Mouse (Mus musculus): ENCODE measurements around the gene 7420426K07Rik. TPM values are rescaled to one million over a fixed set of nuclear protein-coding genes. Genes with fewer than 3 reads are reported as not detected.

Gene 7420426K07Rik
- polyA plus RNA-seq, 1 experiment from 2014 or later, result not detected

DNA sequence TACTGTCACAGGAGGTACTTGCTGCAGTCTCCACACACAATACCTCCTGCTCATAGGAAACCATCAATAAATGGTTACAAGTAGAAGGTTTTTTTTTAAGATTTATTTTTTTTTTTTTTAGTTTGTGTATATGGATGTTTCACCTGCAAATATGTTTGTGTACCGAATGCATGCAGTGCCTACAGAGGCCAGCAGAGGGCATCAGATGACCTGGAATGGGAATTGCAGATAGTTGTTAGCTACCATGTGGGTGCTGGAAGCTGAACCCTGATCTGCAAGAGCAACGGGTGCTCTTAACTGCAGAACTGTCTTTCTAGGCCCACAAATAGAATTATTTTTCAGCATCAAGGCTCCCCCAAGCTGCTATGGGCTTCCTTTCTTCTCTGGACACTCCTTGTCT, 26.6 kb downstream of the 7420426K07Rik start:
- Histone ChIP-seq H3K9ac (ENCODE audit: low read depth, low read length) (no peak overlapping the region), H3K4me2 (no peak overlapping the region), H3K4me1 (replicated peaks; ENCODE audit: control insufficient read depth, insufficient read depth, low read length) (no peaks in the 10 kb centered on the region), H3K9me3 (ENCODE audit: control insufficient read depth, low read length) (no peaks in the 10 kb centered on the region), H3K27ac (ENCODE audit: low read depth, low read length) (no peak overlapping the region), H3K27me3 (replicated peaks; ENCODE audit: control insufficient read depth, insufficient read depth, low read length) (no peaks in the 10 kb centered on the region), H3K36me3 (ENCODE audit: control insufficient read depth, insufficient read depth, low read length) (no peaks in the 10 kb centered on the region), H3K4me3 (ENCODE audit: low read depth, low read length) (no peak overlapping the region)
- no peak for DNase-seq (ENCODE audit: low spot score)
- 75% methylated on average over 2 of the region's 2 CpGs for WGBS
- ATAC-seq (replicated peaks; ENCODE audit: low FRiP score), result no peak

DNA sequence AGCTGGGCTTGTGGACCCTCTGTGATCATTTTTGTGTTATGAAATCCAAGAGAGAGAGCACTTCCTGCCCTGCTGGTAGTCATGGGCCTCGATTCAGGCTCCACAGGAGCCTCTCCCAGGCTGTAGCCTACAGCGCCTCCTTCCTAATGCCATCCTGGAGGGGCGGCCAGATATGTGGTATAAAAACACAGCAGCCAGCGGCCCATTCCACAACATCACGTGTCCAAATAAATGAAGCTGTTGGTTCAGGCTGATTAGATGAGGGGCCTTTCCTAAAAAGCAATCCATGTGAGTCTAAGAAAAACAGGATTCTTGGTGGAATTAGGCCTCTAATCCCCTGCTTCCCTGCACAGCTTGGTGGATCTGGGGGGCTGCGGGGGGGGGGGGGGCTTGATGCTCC, 30.0 kb downstream of the 7420426K07Rik start:
- Histone ChIP-seq H3K27ac (ENCODE audit: low read depth, low read length) (no peak overlapping the region), H3K27me3 (replicated peaks; ENCODE audit: control insufficient read depth, insufficient read depth, low read length) (peaks cover 3% of the 10 kb centered on the region), H3K4me2 (no peak overlapping the region), H3K9ac (ENCODE audit: low read depth, low read length) (no peak overlapping the region), H3K36me3 (ENCODE audit: control insufficient read depth, insufficient read depth, low read length) (no peaks in the 10 kb centered on the region), H3K9me3 (ENCODE audit: control insufficient read depth, low read length) (no peaks in the 10 kb centered on the region), H3K4me1 (replicated peaks; ENCODE audit: control insufficient read depth, insufficient read depth, low read length) (no peaks in the 10 kb centered on the region), H3K4me3 (ENCODE audit: low read depth, low read length) (no peak overlapping the region)
- DNase-seq (ENCODE audit: low spot score) (no peak), ATAC-seq (replicated peaks; ENCODE audit: low FRiP score) (no peak)
- WGBS, result 47% methylated on average over 6 of the region's 6 CpGs

DNA sequence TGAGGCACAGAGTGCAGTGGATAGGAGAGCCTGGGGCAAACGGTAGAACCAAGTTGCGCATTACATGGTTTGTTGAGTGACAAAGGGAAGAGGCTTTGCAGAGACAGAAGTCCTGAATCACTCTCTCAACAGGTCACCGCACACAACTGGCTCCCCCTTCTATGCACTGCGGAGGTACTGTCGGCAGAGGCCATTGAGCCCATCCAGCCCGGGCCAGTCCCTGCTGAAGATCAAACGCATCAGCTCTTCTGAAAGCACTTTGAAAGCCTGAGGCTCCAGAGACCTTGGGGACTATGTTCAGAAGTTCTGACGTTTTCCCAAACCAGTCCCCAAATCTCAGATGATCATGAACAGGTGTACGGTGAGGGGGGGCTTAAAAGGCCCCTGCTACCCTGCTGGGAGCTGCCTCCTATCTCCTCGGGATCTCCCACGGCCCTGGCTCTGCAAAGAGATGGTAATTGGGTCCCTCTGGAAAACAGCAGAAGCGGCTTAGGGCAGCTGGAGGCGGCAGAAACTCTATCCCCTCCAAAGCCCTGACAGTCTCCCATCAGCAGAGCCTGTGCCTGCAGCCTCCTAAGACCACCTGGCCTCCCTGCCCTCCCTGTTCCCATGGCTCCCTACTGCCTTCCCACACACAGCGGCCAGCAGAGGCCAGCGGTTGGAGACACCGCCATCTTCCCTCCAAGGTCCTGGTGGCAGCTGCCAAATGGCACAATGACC, 32.4 kb downstream of the 7420426K07Rik start:
- Histone ChIP-seq H3K27ac (ENCODE audit: low read depth, low read length) (no peak overlapping the region), H3K36me3 (ENCODE audit: control insufficient read depth, insufficient read depth, low read length) (no peaks in the 10 kb centered on the region), H3K9ac (ENCODE audit: low read depth, low read length) (no peak overlapping the region), H3K4me1 (replicated peaks; ENCODE audit: control insufficient read depth, insufficient read depth, low read length) (no peaks in the 10 kb centered on the region), H3K27me3 (replicated peaks; ENCODE audit: control insufficient read depth, insufficient read depth, low read length) (peaks cover 3% of the 10 kb centered on the region), H3K9me3 (ENCODE audit: control insufficient read depth, low read length) (no peaks in the 10 kb centered on the region), H3K4me2 (no peak overlapping the region), H3K4me3 (ENCODE audit: low read depth, low read length) (no peak overlapping the region)
- DNase-seq (ENCODE audit: low spot score) (no peak), ATAC-seq (replicated peaks; ENCODE audit: low FRiP score) (no peak)
- WGBS, result 29% methylated on average over 16 of the region's 16 CpGs

DNA sequence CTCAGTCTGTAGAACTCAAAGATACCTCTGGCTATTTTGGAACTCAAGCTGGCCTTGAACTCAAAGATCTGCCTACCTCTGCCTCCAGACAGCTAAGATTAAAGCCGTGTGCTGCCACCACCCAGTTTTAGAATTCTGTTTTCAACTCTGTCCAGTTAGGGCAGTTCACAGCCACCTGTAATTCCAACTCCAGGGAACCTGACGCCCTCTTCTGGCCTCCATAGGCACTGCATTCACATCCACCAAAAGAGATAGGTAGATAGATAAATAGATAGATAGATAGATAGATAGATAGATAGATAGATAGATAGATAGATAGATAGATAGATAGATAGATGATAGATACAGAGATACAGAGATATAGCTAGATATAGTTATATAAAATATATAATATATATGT, 36.4 kb downstream of the 7420426K07Rik start:
- H3K4me2 ChIP-seq, result no peak overlapping the region
- no peaks in the 10 kb centered on the region for H3K36me3 ChIP-seq (ENCODE audit: control insufficient read depth, insufficient read depth, low read length)
- ATAC-seq (replicated peaks; ENCODE audit: low FRiP score) (no peak), DNase-seq (ENCODE audit: low spot score) (no peak)
- H3K9me3 ChIP-seq (ENCODE audit: control insufficient read depth, low read length), result no peaks in the 10 kb centered on the region
- peaks cover 3% of the 10 kb centered on the region for H3K27me3 ChIP-seq (replicated peaks; ENCODE audit: control insufficient read depth, insufficient read depth, low read length)
- no peak overlapping the region for H3K4me3 ChIP-seq (ENCODE audit: low read depth, low read length)
- no peaks in the 10 kb centered on the region for H3K4me1 ChIP-seq (replicated peaks; ENCODE audit: control insufficient read depth, insufficient read depth, low read length)
- 20% methylated on average over 2 of the region's 2 CpGs for WGBS
- no peak overlapping the region for H3K9ac ChIP-seq (ENCODE audit: low read depth, low read length)
- no peak overlapping the region for H3K27ac ChIP-seq (ENCODE audit: low read depth, low read length)

DNA sequence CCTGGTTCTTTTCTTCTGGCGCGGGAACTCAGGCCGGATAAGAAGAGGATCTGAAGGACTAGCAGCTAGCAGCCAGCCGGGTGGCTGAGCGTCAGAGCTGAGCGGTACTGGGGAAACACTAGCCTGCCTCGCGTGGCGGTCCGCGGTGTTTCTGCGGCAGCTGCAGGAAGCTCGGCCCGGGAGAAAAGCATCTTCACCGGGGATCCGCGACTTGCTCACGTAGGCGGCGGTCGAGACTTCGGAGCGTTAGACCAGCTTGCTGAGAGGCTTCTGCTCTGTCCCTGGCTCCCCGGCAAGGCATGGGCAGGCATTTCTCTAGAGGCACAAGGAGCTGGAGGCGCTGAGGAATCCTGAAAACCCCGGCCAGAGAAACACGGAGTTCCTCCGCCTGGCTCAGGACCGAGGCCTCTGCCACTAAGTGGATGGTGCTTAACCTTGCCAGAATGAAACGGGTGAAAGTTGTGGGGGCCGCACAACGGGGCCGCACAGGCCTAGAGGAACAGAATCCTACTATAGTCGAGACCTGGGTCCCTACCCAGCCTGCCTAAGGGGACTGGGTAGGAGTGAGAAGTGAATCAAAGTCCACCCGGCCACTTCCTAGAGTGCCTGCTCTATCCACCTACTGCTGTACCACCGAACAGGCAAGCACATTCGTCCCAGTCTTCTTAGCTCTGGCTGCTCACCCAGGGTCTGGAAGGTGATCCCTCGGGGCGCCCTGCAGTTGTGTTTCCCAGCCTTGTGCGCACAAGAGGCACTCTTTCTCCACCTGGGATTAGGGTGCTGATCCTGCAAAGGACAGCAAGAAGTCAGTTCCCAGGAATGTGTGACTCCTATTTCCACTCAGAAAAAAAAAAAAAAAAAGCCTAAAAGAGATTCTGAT, 49.5 kb downstream of the 7420426K07Rik start:
- 0 out of 2 replicates have a peak, but pooled peaks cover 2% of the 10 kb centered on the region for H3K4me1 ChIP-seq (replicated peaks; ENCODE audit: control insufficient read depth, insufficient read depth, low read length)
- DNase-seq (ENCODE audit: low spot score) (peak; percentile 43), ATAC-seq (replicated peaks; ENCODE audit: low FRiP score) (no peak)
- no peak overlapping the region; the same call in 1 of the 2 replicates for H3K4me2 ChIP-seq
- H3K36me3 ChIP-seq (ENCODE audit: control insufficient read depth, insufficient read depth, low read length), result no peaks in the 10 kb centered on the region
- 2% methylated on average over 40 of the region's 40 CpGs for WGBS
- H3K9me3 ChIP-seq (ENCODE audit: control insufficient read depth, low read length), result no peaks in the 10 kb centered on the region
- peaks cover 80% of the 10 kb centered on the region for H3K27me3 ChIP-seq (replicated peaks; ENCODE audit: control insufficient read depth, insufficient read depth, low read length)
- no peak overlapping the region for H3K9ac ChIP-seq (ENCODE audit: low read depth, low read length)
- H3K27ac ChIP-seq (ENCODE audit: low read depth, low read length), result no peak overlapping the region
- H3K4me3 ChIP-seq (ENCODE audit: low read depth, low read length), result no peak overlapping the region

DNA sequence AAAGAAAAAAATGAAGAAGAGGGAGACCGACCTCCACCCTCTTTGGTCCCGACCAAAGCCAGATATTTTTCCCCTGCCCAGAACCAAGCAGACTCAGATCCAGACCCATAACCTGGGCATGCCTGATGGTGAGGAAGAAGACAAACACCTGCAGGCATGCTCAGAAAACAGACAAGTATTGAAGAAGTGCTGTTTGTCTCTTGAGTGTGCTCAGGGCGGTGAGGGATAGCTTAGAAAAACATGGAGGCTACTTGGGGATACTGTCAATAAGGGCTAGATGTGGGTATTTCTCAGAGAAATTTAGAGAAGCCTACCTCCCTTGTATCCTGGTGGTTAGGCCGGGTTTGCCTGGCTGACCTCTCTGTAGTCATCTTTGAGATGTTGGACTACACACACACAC, 50.4 kb downstream of the 7420426K07Rik start:
- H3K9me3 ChIP-seq (ENCODE audit: control insufficient read depth, low read length), result no peaks in the 10 kb centered on the region
- H3K4me2 ChIP-seq, result no peak overlapping the region
- ATAC-seq (replicated peaks; ENCODE audit: low FRiP score) (no peak), DNase-seq (ENCODE audit: low spot score) (no peak)
- WGBS, result 11% methylated on average over 4 of the region's 4 CpGs
- peaks cover 87% of the 10 kb centered on the region for H3K27me3 ChIP-seq (replicated peaks; ENCODE audit: control insufficient read depth, insufficient read depth, low read length)
- no peaks in the 10 kb centered on the region for H3K36me3 ChIP-seq (ENCODE audit: control insufficient read depth, insufficient read depth, low read length)
- no peak overlapping the region for H3K9ac ChIP-seq (ENCODE audit: low read depth, low read length)
- no peak overlapping the region for H3K4me3 ChIP-seq (ENCODE audit: low read depth, low read length)
- no peak overlapping the region for H3K27ac ChIP-seq (ENCODE audit: low read depth, low read length)
- 0 out of 2 replicates have a peak, but pooled peaks cover 2% of the 10 kb centered on the region for H3K4me1 ChIP-seq (replicated peaks; ENCODE audit: control insufficient read depth, insufficient read depth, low read length)

DNA sequence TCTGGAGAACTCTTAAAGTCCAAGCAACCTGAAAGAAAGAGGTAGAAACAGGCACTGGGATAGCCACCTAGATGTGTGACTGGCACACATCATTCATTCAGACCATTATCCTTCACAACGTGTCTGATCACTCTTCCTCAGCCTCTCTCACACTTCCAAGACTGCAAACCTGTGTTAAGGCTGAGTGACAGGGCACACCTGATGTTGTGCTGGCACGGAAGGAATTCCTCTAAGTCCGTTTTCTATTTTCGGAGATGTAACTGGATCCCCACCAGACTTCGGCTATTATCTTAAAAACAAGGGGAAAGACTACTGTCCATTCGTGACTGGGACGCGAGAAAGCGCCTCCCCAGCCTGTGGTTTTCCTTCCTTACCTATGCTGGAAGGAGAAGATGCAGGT, 50.9 kb downstream of the 7420426K07Rik start:
- ATAC-seq (replicated peaks; ENCODE audit: low FRiP score), result no peak

More for the DNA sequence above, 50.9 kb downstream of the 7420426K07Rik start:
- H3K27ac ChIP-seq (ENCODE audit: low read depth, low read length), result no peak overlapping the region
- H3K4me3 ChIP-seq (ENCODE audit: low read depth, low read length), result no peak overlapping the region
- no peak for DNase-seq (ENCODE audit: low spot score)
- 4% methylated on average over 9 of the region's 9 CpGs for WGBS
- H3K27me3 ChIP-seq (replicated peaks; ENCODE audit: control insufficient read depth, insufficient read depth, low read length), result peaks cover 93% of the 10 kb centered on the region
- 0 out of 2 replicates have a peak, but pooled peaks cover 2% of the 10 kb centered on the region for H3K4me1 ChIP-seq (replicated peaks; ENCODE audit: control insufficient read depth, insufficient read depth, low read length)
- H3K9ac ChIP-seq (ENCODE audit: low read depth, low read length), result no peak overlapping the region
- no peaks in the 10 kb centered on the region for H3K9me3 ChIP-seq (ENCODE audit: control insufficient read depth, low read length)
- no peaks in the 10 kb centered on the region for H3K36me3 ChIP-seq (ENCODE audit: control insufficient read depth, insufficient read depth, low read length)
- no peak overlapping the region for H3K4me2 ChIP-seq

Data from liver, embryonic 11.5 days (tissue).